Mouse (Mus musculus): ENCODE results near the gene Gm37419.

- no peak; the same call in 1 of the 2 replicates for TF ChIP-seq POLR2A (IDR thresholded peaks at IDR 0.05; ENCODE audit: low read depth, low read length)
- no peak for TF ChIP-seq CTCF (IDR thresholded peaks at IDR 0.05; ENCODE audit: borderline replicate concordance, insufficient read depth, low read length)
Observed at GRCm38 (mm10) chr16:23986176-23986575, 2.1 kb upstream of the Gm37419 start.
